Mouse (Mus musculus) kidney, postnatal 25 days (tissue): Measurements from ENCODE around the gene Col25a1.

Experiments
- DNase-seq, 2 experiments: peaks; one replicate each; pipeline ENCODE4 v3.0.0; 2021; ENCODE audit warnings: mixed read lengths in 2 of 2

Col25a1 gene

DNA sequence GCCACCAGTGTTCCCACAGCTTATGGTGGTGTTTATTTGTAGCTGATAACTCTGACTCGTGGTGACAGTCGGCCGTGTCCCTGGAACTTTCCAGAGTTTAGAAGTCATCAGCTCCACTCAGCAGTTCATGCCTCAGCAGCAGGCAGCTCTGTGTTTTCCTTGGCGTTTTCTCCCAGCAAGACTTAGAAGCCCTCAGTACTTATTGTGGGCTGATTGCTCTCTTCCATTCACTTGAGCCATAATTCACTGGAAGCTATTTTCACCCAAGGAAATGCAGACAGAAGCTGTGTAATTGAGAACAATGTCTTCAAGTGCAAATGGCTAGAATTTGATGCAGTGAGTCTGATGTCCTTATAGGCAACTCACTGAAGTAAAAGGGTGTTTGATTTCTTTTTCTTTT, 254.6 kb downstream of the Col25a1 start:
- no peak for DNase-seq

DNA sequence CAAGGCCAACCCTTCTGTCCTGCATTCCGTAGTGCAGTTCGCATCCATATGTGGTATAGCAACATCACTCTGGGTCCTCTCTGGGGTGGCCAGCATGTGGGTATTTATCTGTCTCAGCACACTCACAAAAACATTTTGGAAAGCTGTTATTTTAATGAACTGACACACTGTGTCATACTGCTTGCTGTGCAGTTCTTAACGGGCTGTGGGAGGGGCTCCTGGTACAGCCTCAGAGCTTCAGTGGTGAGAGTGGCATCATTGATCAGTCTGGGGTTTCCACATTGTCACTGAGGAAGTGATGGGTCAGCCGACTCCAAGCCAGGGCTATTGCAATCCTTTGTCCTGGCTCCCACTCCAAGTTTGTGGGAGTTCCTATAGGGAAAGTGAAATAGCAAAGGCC, 255.9 kb downstream of the Col25a1 start:
- DNase-seq, result no peak

DNA sequence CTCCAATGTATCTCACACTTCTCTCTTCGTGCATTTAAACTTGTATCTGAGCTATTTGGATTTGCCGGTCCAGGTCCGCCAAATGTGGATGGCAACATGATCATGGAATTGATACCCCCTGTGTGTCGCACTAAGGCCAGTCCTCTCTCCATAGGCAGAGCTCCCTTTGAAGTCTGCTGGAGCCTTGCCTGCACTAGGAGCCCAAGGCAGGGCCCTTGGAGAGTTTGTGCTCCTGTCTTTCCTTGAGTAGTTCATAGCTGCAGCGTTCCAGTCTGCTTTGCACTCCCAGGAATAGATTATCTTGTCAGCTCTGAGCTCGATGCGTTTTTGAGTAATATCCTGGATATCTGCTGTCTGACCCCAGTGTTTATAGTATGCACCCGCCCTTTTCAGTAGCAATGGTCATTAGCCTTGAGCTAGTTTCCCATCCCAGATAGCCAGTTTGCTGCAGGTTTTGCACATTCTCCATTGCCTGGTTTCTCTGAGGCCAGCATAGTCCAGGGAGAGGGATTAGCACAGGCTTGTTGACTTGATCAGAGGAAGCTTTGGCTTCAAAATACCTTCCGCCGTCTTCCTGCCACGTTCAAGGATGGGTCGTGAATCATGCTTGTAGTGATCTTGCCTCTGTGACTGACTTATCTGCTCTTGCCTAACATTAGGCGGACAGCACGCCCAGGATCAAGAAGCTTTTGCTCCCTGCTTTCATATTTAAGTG, 258.1 kb downstream of the Col25a1 start:
- DNase-seq, result peak in 1 of 2 experiments; percentile 3

- DNase-seq, result no peak
These were observed 265.3 kb downstream of the Col25a1 start for GRCm38 (mm10) chr3:130396636-130397035.

DNA sequence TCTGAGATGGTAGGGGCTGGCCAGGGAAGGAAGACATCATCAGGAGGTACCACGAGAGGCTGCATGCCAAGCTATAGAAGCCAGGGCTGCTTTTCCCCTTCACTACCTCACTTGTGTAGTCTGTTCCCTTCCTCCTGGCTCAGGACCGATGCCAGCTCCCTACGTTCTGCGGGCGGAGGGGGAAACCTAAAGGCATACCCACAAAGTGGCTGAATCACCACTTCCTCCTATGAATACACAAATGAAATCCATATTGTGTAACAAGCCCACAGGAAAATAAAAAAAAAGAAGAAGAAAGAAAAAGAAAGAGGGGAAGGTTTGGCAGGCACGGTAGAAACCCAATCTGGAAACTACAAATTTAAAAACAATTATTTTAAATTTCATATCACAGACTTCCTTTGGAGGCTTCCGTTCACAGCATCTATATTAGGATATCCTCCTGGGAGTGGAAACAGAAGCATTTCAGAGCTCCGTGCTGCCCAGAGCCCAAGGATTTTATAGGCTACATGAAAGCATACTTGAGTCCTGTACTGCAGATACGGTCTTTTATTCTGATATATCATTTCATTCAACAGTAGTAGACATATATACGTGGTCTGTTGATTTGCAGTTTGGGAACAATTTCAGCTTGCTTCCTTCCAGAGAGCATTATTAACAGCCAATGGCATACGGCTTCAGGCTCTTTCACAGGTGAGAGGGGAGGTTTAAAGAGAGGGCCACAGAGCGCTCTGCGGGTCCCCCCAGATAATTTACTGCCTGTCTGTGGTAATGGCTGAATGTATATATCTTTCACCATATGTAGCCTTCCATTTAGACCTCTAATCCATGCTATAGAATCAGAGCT, 269.6 kb downstream of the Col25a1 start:
- DNase-seq, result peak in 1 of 2 experiments; percentile 4

DNA sequence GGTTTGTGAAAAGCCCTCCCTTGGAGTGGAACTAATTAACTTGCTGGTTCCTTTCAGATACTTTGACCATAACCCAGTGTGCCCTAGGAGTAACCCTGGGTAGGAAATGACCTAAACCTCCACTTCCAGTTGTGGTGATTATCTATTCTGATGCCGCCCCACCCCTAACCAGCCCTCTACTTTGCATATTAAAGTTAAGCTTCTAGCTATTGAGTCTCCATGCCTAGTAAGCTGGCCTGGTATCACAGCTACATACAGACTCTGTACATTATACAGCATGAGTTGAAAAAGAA, 270.2 kb downstream of the Col25a1 start:
- no peak for DNase-seq

DNA sequence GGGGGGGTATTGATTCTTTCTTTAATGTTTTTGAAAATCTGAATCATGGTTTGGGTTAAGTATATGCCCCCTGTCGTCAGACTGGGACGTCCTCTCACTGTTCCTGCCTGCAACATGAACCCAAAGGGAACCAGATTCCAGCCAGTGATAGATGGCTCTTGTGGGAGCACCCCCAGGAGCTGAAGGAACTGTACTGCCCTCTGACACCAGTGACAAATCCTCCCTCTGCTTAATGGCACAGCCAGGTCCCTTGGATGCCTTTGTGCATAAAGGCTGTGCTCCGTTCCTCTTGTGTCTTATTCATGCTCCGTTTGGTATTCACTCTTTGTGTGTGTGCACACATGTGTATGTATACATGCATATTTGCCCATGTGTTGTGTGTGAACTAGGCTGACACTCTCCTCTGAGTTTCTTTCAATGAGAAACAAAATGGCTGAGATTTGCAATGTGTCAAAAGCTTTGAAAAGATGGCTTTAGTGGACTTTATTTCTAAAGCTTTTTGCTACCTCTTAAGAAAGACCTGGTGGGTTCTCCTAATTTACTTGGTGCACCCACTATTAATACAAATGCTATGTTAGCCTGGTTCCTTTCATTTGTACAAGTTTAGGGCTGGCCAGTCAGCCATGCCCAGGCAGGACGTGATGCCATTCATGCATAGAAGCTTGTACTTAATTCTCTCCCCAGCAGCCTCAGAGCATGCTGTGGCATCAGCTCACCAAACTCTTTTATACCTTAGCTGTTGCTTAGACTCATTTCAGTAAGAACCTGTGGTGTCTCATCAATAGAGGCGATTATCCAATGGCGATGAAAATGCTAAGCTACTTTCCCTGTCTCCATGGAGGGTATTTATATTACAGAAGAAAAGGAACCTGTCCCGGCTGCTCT, 273.5 kb downstream of the Col25a1 start:
- no peak for DNase-seq

- no peak for DNase-seq
These were observed 275.9 kb downstream of the Col25a1 start for GRCm38 (mm10) chr3:130407201-130407600.

DNA sequence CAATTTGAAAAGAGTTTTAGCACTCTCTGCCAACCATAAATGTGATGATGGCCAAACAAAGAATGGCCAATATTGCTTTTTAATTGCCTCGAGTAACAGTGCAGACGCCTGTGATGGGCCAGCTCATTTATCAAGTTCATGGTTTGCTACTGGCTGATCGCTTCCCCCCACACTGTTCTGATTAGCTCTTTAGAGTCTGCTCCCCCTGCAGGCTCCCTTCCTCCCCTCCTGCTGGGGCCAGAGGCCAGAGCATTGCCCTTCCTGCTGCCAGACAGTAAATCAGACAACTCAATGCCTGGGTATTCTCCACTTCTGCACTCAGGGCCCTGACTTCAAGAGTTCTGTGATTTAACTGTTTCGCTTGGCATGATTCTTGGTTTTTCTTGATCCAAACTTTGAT, 281.9 kb downstream of the Col25a1 start:
- peak; percentile 28 to 63 for DNase-seq

- no peak for DNase-seq
These were observed 287.6 kb downstream of the Col25a1 start for GRCm38 (mm10) chr3:130418951-130419350.

DNA sequence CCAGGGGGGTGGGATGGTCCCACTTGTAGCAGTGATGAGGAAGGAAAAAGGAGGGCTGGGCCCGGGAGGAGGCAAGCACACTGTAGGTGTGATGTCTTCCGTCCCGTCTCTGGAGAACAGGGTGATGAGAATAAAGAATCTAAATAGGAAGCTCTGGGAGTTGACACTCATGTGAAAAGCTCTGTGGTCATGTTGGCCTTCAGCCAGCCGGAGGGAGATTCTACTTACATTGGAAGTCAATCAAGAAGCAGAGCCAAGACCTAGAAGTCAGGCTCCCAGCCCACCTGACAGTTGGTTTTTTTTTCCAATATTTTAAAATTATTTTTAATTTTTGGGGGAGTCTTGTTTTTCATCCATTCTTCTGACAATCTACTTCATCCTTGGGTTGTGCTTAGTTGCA, 297.5 kb downstream of the Col25a1 start:
- no peak for DNase-seq

- DNase-seq, result no peak
These were observed 298.8 kb downstream of the Col25a1 start for GRCm38 (mm10) chr3:130430052-130430451.

DNA sequence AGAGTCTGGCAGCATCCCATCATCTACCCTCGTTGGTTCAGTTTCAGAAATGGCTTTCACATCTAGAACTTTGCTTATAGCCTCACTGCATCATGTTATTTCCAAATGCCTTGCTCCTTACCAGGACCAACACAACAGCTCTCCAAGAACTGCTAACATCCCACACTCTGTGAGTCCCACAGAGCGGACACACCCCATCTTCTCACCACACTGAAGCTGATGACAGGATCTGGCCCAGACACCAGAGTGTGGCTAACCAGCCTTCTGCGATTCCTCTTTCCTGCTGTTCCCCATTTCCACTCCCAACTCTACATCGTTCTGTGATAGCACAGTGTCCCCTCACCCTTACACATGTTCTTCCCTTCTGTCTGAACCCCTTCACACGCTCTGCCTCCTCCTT, 301.5 kb downstream of the Col25a1 start:
- no peak for DNase-seq

DNA sequence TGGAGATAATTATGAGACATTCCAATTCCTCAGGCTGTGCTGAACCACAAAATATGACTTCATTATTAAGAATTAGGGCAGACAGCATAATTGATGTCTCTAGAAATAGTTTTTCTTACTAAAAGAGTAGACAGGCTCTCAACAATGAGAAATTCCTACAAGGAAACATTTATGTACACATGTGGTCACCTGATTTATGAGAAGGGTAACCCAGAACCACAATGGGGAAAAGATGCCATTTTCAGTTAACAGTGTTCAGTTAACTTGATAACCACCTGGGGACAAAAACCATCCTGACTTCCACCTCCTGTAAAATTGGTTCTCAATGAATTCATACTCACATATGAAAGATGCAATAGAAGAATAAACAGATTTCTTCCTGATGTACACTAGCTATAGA, 305.7 kb downstream of the Col25a1 start:
- DNase-seq, result no peak

- DNase-seq, result no peak
These were observed 308.5 kb downstream of the Col25a1 start for GRCm38 (mm10) chr3:130439767-130440166.

DNA sequence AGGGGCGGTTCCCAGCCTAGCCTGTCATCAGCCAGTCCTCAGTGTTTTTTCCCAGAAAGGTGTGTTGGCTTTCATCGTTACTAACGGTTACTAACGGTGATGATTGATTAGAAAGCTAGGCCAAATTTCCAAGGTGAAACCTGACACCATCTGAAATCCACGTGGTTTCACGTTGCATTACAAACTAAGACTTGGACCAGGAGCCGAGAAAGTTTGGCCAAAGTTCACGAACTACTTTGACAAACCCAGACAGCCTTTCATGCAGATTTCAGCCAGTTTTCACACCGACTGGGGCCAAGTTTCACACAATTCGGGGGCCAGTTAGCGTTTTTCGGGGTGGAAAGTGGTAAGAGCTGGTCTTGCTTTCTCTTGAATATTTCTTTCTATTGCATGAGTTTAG, 309.4 kb downstream of the Col25a1 start:
- DNase-seq, result no peak

GRCm38 (mm10) chr3:130443842-130444627, 312.7 kb downstream of the Col25a1 start:
- no peak for DNase-seq

DNA sequence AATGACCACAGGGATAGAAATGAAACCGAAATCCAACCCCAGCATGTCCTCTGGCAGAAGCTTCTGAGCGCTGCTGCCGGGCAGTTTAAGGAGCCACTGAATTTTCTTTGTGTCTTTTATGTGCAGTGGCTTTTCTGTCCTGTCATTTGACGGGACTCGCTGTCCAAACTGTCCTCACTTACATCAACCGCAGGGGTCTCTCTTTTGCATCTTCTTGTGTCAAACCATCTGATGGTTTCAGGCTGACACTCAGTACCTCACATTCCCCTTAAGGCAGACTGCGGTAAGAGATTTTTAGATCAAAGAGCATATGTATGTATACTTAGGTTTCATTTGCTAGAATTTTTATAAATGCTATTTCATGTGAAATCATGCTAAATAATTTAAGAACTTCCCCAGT, 318.6 kb downstream of the Col25a1 start:
- DNase-seq, result no peak

DNA sequence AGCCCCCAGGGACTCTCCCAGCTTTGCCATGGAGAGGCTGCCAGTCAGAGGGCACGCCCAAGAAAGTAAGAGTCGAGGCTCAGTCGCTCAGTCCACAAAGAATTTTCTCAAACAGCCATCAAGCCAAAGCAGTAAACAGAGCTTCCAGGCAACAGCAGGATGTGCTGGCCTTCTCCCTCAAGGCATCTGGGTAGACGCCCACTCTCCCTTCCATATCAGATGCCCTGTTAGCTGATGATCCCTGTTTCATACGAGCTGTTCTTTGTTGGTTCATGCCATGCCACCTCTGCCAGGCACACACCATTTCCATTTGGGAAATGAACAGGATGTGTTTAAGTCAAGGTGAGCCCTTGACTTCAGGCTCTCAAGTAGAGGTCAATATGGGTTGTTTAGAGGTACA, 334.1 kb downstream of the Col25a1 start:
- DNase-seq, result no peak

- DNase-seq, result no peak
These were observed 342.0 kb downstream of the Col25a1 start for GRCm38 (mm10) chr3:130473211-130473768.

DNA sequence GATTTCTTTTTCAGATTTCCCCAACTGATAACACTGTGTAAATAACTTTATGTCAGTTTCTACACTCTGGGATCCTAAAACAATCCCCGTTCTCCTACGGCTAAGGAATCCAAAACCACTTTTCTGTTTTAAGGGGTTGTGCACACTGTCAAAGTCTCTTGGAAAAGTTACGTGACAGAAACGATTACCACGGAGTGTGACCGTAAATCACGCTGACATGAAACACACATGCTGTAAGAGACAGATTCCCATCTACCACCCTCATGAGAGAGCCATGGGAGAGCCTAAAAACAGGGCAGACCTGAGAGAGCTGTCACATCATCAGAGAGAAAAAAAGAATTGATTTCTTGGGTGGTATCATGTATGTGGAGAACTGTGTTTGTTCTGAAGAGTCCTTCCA, 342.7 kb downstream of the Col25a1 start:
- DNase-seq, result no peak

GRCm38 (mm10) chr3:130482513-130482912, 351.2 kb downstream of the Col25a1 start:
- DNase-seq, result no peak
